Mouse (Mus musculus) kidney, adult 2 months (tissue): ENCODE measurements at regions not wholly inside any gene's neighbourhood (a gene's known extent, or its start where the extent isn't known, plus 50 kb on each side); places are given as distances from the start of the nearest gene placed in this dataset.

Experiments used
- CTCF ChIP-seq: fragments of 200-500 bp; conservative IDR thresholded peaks from 2 replicates; pipeline ENCODE4 v1.5.1; 2011; ENCODE audit warnings: low read depth, mild to moderate bottlenecking, control low read depth, low read length, moderate library complexity, mixed read lengths; ENCODE audit not compliant: insufficient read depth, insufficient read length
- POLR2A ChIP-seq: fragments of 200-500 bp; IDR thresholded peaks from one replicate; pipeline ENCODE4 v1.6.1; 2011; ENCODE audit warnings: low read depth, low read length, control low read depth

- TF ChIP-seq CTCF (no peak), POLR2A (no peak)
These were observed 114.8 kb upstream of the Gcfc2 start for GRCm38 (mm10) chr6:81808712-81809111.
